Mouse (Mus musculus) forebrain, embryonic 16.5 days (tissue): ENCODE results near the gene Pik3ip1. TPM values are rescaled to one million over a fixed set of nuclear protein-coding genes. Genes with fewer than 3 reads are reported as not detected.

Experiments
- ATAC-seq: fragments of 200-750 bp; cut with Nextera tagmentation; 2 replicates; pipeline ENCODE4 v1.8.0; 2017; ENCODE audit warnings: mild to moderate bottlenecking, moderate library complexity
- H3K27ac ChIP-seq: fragments of 300-500 bp; sonication (generic); 2 replicates; pipeline ENCODE4 v1.5.1; 2014; ENCODE audit warnings: low read length, control low read depth
- H3K27me3 ChIP-seq: fragments of 300-500 bp; sonication (generic); replicated peaks from 2 replicates; pipeline ENCODE4 v1.6.1; 2014; ENCODE audit warnings: low read length; ENCODE audit not compliant: control insufficient read depth, insufficient read depth
- H3K36me3 ChIP-seq: fragments of 300-500 bp; sonication (generic); 2 replicates; pipeline ENCODE4 v1.6.1; 2014; ENCODE audit not compliant: control insufficient read depth, insufficient read depth
- H3K4me1 ChIP-seq: fragments of 300-500 bp; sonication (generic); replicated peaks from 2 replicates; pipeline ENCODE4 v1.6.1; 2014; ENCODE audit warnings: low read length; ENCODE audit not compliant: control insufficient read depth, insufficient read depth
- H3K4me2 ChIP-seq: fragments of 300-500 bp; sonication (generic); 2 replicates; pipeline ENCODE4 v1.6.1; 2014; ENCODE audit warnings: mild to moderate bottlenecking, low read length, control low read depth
- H3K4me3 ChIP-seq: fragments of 300-500 bp; sonication (generic); replicated peaks from 2 replicates; pipeline ENCODE4 v1.5.1; 2014; ENCODE audit warnings: mild to moderate bottlenecking, low read length, control low read depth
- H3K9ac ChIP-seq: fragments of 300-500 bp; sonication (generic); replicated peaks from 2 replicates; pipeline ENCODE4 v1.6.1; 2014; ENCODE audit warnings: low read depth, low read length, control low read depth
- H3K9me3 ChIP-seq: fragments of 300-500 bp; sonication (generic); 2 replicates; pipeline ENCODE4 v1.6.1; 2016; ENCODE audit warnings: low read length; ENCODE audit not compliant: control insufficient read depth
- WGBS: fragments of 180-500 bp; shearing (Covaris S2); extraction: QIAGEN DNeasy Blood & Tissue Kit; methylation state at CpG from one replicate; pipeline ENCODE4 v1.1.7; 2014; 5-methylcytosine and 5-hydroxymethylcytosine counted together
- polyA plus RNA-seq: library from polyadenylated mRNA; unstranded; fragments of >200 nt; fragmentation: Nextera tagmentation; extraction: Ambion mirVana; gene quantifications from 2 replicates; pipeline ENCODE4 v1.2.1, GENCODE M21; 2015

Gene Pik3ip1
- polyA plus RNA-seq, 1 experiment from 2014 or later = 36.1 TPM

DNA sequence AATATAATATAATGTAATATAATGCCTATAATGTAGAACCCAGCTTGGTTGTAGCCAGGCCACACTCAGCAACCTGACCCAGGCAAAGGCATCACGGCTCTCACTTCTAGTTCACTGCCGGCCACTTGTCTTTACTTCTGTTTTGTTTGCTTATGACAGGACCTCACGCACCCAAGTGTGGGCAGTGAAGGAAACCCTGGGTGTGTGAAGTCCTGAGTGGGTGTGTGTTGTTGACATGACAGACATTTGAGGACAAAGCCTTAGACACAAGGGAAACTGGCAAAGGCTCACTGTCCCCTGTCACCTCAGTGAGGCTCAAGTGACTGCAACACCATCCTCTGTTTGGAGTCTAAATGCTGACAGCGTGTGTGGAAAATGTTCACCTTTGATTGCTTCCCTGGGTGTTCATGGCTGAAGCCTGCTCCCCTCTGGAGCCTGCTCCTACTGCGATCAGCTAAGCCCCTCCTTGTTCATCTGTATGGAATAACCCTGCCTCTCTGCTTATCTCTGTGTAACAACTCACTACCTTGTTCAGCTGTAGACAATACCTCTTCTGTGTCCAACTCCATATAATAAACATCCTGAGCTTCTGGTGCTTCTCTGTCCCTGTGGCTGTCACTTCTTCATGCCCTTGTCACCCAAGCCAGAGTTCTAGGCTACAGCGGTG is 51.1 kb downstream of the Pik3ip1 start:
- Histone ChIP-seq H3K4me2 (no peak overlapping the region), H3K9me3 (0 out of 2 replicates have a peak, but pooled peaks cover 2% of the 10 kb centered on the region), H3K27ac (no peak overlapping the region), H3K4me3 (no peak overlapping the region), H3K4me1 (no peaks in the 10 kb centered on the region), H3K27me3 (no peaks in the 10 kb centered on the region), H3K9ac (no peak overlapping the region), H3K36me3 (no peaks in the 10 kb centered on the region)
- no peak for ATAC-seq
- 97% methylated on average over 6 of the region's 6 CpGs for WGBS

DNA sequence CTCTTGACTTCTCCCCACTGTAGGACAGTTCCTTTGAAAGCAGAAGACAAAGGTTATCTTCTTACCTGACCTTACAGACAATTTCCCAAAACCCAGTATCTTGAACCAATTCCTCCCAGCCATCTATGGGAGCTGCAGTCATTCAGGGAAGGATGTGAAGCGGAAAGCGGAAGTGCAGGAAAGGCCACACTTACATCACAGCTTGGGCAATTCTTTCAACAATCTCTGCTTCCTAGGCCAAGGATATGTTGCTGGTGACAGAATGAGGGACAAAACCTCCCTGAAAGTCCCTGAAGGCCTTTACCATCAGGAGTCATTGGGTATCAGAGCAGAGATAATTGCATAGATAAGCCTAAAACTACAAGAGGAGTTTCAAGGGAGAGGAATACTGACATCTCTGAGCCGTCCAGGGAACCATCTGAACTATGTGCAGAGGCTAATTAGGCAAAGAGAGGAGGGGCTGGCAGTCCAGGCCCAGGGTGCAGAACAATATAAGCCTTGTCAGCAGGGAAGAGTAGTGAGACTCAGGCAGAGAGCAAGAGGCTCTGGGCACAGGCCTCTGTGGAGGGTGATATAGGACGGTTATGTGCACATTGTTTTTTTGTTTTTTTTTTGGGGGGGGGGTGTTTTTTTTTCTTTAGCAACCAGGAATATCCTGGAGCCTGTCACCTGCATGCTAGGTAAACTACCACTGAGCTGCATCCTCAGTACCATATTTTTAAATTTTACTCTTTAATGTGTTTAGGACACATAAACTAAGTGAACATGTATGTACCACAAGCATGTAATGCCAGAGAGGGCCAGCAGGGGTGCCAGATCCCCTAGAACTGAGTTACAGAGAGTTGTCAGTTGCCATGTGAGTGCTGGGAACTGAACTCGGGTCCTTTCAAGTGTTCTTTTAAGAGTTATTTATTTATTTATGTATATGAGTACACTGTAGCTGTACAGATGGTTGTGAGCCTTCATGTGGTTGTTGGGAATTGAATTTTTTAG is 52.7 kb downstream of the Pik3ip1 start:
- Histone ChIP-seq H3K9me3 (0 out of 2 replicates have a peak, but pooled peaks cover 2% of the 10 kb centered on the region), H3K36me3 (no peaks in the 10 kb centered on the region), H3K4me3 (no peak overlapping the region), H3K4me1 (no peaks in the 10 kb centered on the region), H3K27me3 (no peaks in the 10 kb centered on the region), H3K27ac (no peak overlapping the region), H3K9ac (no peak overlapping the region), H3K4me2 (no peak overlapping the region)
- ATAC-seq = no peak
- WGBS = 55% methylated on average over 5 of the region's 5 CpGs

DNA sequence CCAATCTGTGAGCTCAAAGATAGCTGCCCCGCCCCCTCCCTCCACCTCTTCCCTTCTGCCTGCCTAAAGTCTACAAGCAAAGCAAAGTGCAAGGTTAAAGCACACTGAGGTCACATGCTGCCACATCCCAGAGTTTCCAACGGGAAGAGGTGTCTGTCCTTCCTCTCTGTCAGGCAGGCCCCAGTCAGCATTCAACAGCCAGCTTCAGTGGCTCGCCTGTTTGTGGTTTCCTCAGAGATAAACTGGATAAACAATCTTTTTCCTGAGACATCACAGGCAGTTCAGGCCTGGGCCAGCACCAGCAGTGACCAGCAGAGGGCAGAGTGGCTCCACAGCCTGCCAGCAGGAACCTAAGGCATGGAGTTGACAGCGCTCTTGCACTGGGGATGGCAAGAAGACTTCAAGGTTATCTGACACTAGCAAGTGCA is 56.8 kb downstream of the Pik3ip1 start:
- no peaks in the 10 kb centered on the region for H3K36me3 ChIP-seq
- no peak overlapping the region for H3K9ac ChIP-seq
- H3K4me3 ChIP-seq = no peak overlapping the region
- 25% methylated on average over 4 of the region's 4 CpGs for WGBS
- H3K27ac ChIP-seq = no peak overlapping the region
- no peaks in the 10 kb centered on the region for H3K27me3 ChIP-seq
- no peaks in the 10 kb centered on the region for H3K4me1 ChIP-seq
- peak; percentile 79 for ATAC-seq
- 0 out of 2 replicates have a peak, but pooled peaks cover 2% of the 10 kb centered on the region for H3K9me3 ChIP-seq
- H3K4me2 ChIP-seq = no peak overlapping the region

DNA sequence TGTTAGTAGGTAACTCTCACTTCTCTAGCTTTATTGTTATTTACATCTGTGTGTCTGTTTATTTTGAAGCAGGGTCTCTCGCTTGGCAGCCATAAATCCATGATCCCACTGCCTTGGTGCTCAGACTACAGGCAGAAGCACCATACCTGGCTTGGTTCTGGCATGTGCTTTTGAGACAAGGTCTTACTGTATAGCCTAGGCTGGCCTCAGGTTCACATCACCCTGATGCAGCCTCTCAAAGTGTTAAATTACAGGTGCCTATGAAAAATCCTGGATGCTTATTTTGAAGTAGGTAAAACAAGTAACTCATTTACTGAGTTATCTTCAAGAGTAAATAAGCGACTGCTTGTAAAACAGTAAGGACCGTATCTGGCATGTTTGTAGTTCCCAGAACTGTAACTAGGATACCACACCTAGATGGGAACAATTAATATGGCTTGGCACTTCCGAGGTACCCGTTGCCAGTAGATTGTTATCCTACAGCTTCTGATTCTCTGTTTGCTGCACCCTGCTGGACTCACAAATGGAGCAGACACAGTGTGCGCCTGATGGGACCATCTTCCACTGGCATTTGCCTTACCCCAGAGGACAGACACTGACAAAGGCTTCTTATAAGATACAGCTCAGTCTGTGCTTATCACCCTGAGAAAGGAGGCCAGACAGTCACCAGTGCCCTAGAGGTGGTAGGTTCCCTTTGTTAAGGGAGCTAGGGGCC is 57.4 kb downstream of the Pik3ip1 start:
- H3K9ac ChIP-seq = no peak overlapping the region
- no peak overlapping the region for H3K4me2 ChIP-seq
- no peaks in the 10 kb centered on the region for H3K36me3 ChIP-seq
- no peaks in the 10 kb centered on the region for H3K27me3 ChIP-seq
- no peak overlapping the region for H3K4me3 ChIP-seq
- WGBS = 88% methylated on average over 6 of the region's 6 CpGs
- H3K9me3 ChIP-seq = 0 out of 2 replicates have a peak, but pooled peaks cover 2% of the 10 kb centered on the region
- H3K27ac ChIP-seq = no peak overlapping the region
- ATAC-seq = no peak
- no peaks in the 10 kb centered on the region for H3K4me1 ChIP-seq

DNA sequence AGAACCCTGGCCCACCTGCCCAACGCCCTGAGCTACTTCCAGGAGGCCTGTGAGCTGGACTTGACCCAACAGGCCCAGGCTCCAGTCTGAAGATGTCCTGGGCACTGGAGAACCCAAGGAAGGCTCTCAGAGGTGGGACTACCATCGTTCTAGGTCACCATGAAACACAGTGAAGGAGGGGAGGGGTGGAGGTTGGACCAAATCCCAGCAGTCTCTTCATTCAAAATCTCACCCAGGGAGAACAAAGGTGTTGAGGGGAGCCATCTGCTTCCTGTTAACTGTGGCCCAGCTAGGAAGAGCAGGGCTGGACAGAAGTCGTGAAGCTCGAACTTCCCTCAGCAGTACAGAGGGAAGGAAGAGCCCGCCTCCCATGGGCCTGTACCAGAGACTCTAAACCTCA is 59.8 kb downstream of the Pik3ip1 start:
- no peaks in the 10 kb centered on the region for H3K4me1 ChIP-seq

DNA sequence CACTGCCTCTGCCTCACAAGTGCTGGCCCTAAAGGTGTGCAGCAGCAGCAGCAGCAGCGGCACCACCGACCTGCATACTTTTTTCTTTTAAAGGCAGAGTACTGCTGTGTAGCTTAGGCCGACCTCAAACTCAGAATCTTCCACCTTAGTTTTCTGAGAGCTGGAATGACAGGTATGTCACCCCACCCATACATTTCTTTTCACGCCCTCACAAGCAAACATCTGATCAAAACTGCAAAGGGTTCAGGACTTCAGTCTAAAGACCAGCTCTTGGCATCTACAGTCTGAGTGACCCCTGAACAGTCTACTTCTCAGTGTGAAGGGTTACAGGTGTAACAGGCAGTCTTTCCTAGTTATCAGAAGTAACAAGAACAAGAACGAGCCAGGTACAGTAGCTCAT is 60.6 kb downstream of the Pik3ip1 start:
- Histone ChIP-seq H3K4me2 (no peak overlapping the region), H3K9ac (no peak overlapping the region), H3K4me1 (no peaks in the 10 kb centered on the region; the same call in 1 of the 2 replicates), H3K27ac (no peak overlapping the region), H3K36me3 (no peaks in the 10 kb centered on the region), H3K4me3 (no peak overlapping the region), H3K27me3 (no peaks in the 10 kb centered on the region), H3K9me3 (no peaks in the 10 kb centered on the region)
- WGBS = 95% methylated on average over 5 of the region's 5 CpGs
- no peak for ATAC-seq

More for the DNA sequence above, 59.8 kb downstream of the Pik3ip1 start:
- ATAC-seq = no peak
- Histone ChIP-seq H3K27ac (no peak overlapping the region), H3K27me3 (no peaks in the 10 kb centered on the region), H3K36me3 (no peaks in the 10 kb centered on the region), H3K9ac (no peak overlapping the region), H3K4me2 (no peak overlapping the region), H3K9me3 (no peaks in the 10 kb centered on the region), H3K4me3 (no peak overlapping the region)
- 75% methylated on average over 5 of the region's 5 CpGs for WGBS

DNA sequence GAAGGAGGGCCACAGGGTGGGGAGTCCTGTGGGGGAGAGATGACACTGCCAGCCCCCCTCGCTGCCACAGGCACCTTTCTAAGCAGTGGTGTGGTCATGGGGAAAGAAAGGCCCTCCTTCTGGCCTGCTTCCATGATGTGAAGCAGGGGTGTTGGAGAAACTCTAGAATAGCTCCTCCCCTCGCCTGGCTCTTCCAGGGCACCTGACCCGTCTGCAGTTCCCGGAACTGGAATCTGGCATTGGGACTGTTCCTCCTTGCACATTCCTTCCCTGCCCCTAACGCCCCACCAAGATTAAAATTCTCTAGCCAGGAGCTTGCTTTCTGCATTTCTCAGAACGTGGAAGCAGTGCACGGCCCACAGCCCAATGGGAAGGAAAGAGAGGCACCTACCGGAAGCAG is 62.3 kb downstream of the Pik3ip1 start:
- Histone ChIP-seq H3K4me2 (no peak overlapping the region), H3K27me3 (no peaks in the 10 kb centered on the region), H3K9me3 (no peaks in the 10 kb centered on the region), H3K36me3 (no peaks in the 10 kb centered on the region), H3K9ac (no peak overlapping the region), H3K27ac (no peak overlapping the region), H3K4me1 (peaks cover 5% of the 10 kb centered on the region; the same call in 1 of the 2 replicates), H3K4me3 (no peak overlapping the region)
- WGBS = 78% methylated on average over 8 of the region's 8 CpGs
- no peak for ATAC-seq
